Mouse (Mus musculus): ENCODE data around the gene Nhsl2.
"Not testable (repeated sequence)": the region's sequence is repeated elsewhere in the genome, so short reads cannot be mapped to it uniquely, and the experiment has no call there.

Gene Nhsl2

GRCm38 (mm10) chrX:102076886-102077765, 227.9 kb downstream of the Nhsl2 start:
- in situ Hi-C loops (cut with MseI, MboI): no loop called here

- in situ Hi-C loops (cut with MseI, MboI): no loop called here
Measured at GRCm38 (mm10) chrX:102081076-102081475, 231.9 kb downstream of the Nhsl2 start.

DNA sequence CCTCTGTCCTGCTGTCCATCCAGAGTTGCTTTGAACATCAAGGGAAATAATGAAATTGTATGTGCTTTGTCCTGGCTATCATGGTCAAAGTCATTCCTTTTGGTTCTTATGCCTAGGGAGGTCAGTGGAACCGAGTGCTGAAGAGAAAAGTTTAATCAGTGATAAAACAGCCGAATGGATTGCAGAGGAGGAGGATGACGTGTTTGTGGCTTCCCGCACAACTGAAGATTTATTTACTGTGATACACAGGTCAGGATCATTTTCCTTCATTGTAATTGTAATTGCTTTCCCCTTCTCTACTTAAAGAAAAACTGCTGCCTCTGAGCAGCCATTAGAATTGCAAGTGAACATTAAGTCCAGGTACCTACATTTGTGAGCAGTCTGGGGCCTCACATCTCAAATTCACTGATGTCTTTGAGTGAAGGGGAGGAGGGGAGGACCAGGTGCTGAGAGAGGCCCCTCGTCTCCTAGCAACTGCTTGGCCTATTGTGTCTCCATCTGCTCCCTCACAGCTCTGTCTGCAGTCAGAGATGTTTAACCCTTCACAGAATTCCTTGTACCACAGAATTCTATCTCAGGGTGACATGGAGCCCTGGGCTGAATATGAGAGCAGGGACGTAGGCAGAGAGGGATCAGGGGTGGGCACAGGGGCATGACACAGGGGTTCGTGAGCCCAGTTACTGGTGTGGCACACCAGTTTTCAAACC, 232.5 kb downstream of the Nhsl2 start:
- in situ Hi-C loops (cut with MseI, MboI): no loop called here

DNA sequence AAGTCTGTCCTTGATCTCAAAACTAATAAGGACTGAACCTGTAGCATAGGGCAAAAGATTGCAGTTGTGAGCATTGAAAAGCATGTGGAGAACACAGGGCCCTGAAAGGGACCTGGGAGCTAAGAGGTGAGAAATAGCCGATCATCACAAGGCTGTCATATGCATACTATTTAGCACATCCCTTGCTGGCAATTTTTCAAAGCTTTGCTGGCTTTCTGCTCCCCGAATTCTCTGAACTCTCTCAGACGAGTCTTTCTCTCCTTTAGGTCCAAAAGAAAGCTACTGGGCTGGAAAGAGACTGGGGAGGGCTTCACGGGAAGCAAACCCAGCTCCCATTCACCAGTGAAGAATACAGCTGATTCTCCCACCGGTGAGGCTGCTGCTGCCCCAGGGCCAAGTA, 233.2 kb downstream of the Nhsl2 start:
- in situ Hi-C loops (cut with MseI, MboI): no loop called here

- in situ Hi-C loops (cut with MseI, MboI): no loop called here
Measured at GRCm38 (mm10) chrX:102085798-102086443, 236.7 kb downstream of the Nhsl2 start.

DNA sequence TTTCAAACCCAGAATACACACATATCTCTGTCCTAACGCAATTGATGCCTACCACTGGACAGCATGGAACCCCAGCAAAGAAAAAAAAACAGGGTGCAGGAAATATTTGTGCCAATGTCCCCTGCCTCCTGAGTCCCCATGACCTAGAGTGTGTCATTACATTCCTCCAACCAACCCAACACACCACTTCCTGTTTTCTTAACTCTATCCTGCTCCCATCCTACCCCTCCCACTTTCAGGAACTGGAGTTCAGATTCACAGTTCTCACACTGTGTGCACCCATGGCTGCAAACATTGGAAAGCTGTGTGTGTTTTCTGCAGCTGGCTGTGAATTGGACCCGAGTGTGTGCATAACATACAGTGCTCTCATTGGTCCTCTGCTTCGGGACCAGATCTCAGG, 241.4 kb downstream of the Nhsl2 start:
- in situ Hi-C loops (cut with MseI, MboI): no loop called here

GRCm38 (mm10) chrX:102094381-102094904, 245.3 kb downstream of the Nhsl2 start:
- in situ Hi-C loops (cut with MseI, MboI): no loop called here

- in situ Hi-C loops (cut with MseI, MboI): no loop called here
Measured at GRCm38 (mm10) chrX:102101886-102102285, 252.7 kb downstream of the Nhsl2 start.

- in situ Hi-C loops (cut with MseI, MboI): not testable (repeated sequence)
Measured at GRCm38 (mm10) chrX:102103830-102104229, 254.6 kb downstream of the Nhsl2 start.

GRCm38 (mm10) chrX:102109349-102109748, 260.2 kb downstream of the Nhsl2 start:
- in situ Hi-C loops (cut with MseI, MboI): not testable (repeated sequence)

DNA sequence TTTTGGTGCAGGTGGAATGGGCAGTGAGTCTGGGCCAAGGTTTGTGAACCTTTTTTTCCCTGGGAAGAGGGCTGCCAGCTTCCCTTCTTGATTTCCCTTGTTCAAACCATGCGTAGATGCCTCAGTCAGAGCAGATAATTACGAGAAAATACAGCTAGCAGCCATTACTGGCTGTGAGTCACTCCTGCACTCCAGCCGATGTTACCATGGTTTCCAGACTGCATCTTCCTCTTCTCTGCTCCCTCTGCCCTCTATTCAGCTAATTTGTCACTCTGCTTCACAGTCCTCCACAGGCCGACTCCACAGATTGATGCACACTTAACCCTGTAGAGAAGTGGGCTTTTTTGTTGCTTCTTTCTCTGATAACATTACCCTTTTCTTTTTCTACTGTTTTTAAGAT, 266.5 kb downstream of the Nhsl2 start:
- in situ Hi-C loops (cut with MseI, MboI): no loop called here

DNA sequence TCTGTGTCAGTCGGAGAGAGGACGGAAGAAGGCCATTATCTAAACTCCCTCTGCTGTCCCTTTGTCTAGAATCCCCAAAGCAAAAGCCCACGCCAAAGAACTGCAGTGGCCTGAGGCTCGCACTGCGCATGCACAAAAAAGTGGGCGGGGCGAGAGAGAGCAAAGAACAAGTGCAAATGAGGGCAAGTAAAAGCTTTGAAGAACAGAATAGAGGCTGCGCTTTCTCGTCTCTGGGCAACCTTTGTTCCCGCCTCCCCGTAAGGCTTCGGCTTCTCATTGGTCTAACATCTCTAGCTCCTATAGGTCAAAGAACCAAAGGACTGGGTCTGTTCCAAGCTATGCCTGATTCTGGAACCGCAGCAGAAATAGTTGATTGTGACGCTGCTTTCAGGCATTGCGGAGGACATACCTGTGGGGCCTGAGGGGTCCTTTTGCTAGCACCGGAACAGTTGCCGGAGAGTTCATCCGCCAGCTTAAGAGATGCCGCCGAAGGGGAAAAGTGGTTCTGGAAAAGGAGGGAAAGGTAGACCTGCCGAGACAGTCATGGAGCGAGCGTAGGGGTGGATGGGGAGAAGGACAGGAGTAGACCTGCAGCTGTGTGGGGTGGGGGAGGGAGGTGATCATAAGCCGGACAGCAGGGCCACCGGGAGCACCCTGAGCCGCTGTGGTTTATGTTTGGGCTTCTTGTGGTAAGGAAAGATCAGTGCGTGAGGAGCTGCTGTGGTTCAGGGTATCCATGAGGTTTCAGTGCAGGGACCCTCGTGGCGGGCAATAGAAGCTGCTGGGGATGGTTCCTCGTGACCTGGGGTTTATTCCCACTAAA, 270.1 kb downstream of the Nhsl2 start, which contains the start of gene Pin4:
Gene Pin4, plus strand, starts transcription at position 406 of the 823 bp plus-strand sequence.
- in situ Hi-C loops (cut with MseI, MboI): no loop called here

- in situ Hi-C loops (cut with MseI, MboI): no loop called here
Measured at GRCm38 (mm10) chrX:102121321-102121720, 272.1 kb downstream of the Nhsl2 start.

GRCm38 (mm10) chrX:102141157-102141556, 292.0 kb downstream of the Nhsl2 start:
- in situ Hi-C loops (cut with MseI, MboI): no loop called here
